Mouse (Mus musculus) right cerebral cortex, adult 2 months (tissue): Measurements from ENCODE around the gene Trmt10b.

ENCODE experiments used
- DNase-seq, 2 experiments: peaks; one replicate each; pipeline ENCODE4 v3.0.0; 2021 to 2022; ENCODE audit warnings: low spot score in 2 of 2

Trmt10b gene

DNA sequence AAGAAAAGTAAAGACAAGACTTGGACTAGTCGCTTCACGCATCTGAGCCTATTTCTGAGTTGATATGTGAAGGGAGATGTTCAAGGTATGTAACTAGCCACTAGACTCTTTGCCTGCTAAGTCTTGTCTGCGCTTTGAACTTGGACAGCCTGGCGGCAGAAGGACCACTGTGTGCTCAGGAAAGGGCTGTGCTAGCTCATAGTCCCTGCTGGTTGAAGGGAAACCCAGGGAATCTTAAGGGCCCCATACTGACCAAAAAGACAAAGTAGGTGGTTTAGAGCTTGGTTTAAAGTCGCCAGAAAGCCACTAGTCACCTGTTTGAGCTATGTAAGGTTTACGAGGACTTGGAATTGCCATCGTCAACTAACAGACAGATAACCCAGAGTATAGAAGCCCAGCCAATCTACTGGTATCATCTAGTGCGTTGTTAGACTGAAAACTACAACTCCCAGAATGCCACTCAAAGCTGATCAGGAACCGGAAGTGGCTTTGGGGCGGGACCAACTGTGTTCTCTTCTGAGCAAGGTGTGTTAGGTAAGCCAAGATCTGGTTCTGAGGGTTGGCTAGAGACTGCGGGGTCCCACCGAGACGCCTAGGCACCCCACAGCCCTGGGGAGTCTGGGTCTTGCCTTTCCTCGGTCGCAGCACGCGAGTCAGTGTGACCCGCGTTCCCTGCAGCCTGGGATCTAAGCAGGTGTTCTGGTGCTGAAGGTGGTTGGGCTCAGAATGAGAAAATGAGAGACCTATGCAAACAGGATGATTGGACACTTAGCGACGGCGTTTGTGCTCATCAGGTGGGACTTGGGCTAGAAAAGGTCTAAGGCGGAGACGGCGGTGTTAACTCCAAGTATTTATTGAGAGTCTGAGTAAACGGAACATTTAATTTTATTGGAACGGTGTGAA, at the start of gene Trmt10b:
Gene Trmt10b, plus strand, starts transcription at position 466 of the 903 bp plus-strand sequence.
- peak; percentile 72 to 80 for DNase-seq

DNA sequence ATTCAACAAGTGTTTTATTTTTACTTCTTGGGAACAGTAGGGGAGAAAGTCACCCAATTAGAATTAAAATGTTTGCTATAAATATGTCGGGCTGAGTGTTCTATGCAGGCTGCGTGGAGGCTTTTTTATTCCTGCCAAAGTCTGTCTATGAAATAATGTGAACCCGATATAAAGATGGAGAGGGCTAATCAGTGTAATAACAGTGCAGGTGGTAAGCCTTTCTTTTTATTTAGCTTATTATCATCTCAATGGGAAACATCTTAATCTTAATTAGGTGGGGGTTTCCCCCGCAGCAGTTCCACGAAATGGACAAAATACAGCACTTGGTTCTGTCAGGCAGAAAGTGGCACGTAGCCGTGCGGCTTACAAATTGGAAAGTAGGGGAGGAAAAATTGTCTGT, 45.7 kb upstream of the Trmt10b start:
- no peak for DNase-seq

DNA sequence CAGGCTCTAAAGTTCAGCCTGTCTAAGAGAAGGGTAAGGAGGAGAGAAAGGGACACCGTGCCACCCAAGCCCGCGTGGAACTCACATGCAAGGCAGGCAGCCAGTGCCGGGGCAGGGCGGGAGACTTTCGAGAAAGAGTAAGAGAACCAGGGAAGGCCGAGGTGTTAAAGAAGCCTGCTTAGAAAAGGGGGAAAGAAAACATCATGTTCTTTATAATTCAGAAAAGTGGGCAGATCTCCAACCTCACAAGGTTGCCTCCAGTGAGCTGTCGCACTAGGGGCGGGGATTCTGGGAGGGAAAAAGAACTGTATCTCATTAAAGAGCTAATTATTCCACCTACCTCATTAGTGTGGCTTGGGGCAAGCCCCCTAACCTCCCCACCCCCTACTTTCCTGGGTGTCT, 44.1 kb upstream of the Trmt10b start:
- peak in 1 of 2 experiments; percentile 19 for DNase-seq

- peak; percentile 23 to 38 for DNase-seq
These were observed 42.9 kb upstream of the Trmt10b start for GRCm38 (mm10) chr4:45253839-45254601.

- DNase-seq = no peak
These were observed 37.6 kb upstream of the Trmt10b start for GRCm38 (mm10) chr4:45259232-45259832.

- no peak for DNase-seq
These were observed 35.4 kb upstream of the Trmt10b start for GRCm38 (mm10) chr4:45261551-45261950.

DNA sequence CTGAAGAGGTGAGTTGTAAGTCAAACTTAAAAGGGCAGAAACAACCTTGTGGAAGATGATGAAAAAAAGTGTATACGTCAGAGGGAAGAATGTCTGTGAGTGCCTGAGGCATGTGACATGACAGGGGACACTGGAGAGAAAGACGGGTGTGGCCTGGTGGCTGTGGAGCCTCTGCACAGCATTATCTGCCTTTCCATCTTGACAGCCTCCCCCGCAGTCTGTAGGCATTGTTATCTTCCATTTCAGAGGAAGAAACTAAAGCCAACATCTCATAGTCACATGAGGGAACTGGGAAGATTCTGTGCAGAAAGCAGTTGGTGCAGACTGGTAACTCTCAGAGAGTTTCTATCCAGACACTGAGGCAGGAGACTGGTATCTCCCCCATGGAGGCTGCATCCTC, 29.0 kb upstream of the Trmt10b start:
- DNase-seq = no peak

GRCm38 (mm10) chr4:45271041-45271452, 25.9 kb upstream of the Trmt10b start:
- DNase-seq = no peak

DNA sequence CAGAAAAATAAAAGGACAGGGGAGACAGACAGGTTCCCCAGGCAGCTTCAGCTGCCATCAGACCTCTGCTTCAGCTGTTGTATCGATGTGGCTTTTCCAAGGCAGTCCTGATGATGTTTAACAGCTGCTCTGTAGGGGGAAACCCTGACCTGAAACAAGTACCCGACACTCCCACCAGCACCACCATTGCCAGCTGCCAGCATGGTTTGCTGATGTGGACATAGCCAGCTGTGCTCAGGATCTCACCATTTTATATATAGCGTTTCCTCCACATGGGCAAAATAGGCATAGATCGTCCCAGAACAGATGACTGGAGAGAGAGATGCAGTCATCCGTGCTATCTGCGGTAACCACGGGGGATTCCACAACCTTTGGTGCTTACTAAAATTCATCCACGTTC, 21.2 kb upstream of the Trmt10b start:
- no peak for DNase-seq

GRCm38 (mm10) chr4:45279292-45279691, 17.6 kb upstream of the Trmt10b start:
- no peak for DNase-seq

GRCm38 (mm10) chr4:45279981-45280548, 16.9 kb upstream of the Trmt10b start:
- DNase-seq = peak; percentile 53 to 69

GRCm38 (mm10) chr4:45286318-45286717, 10.6 kb upstream of the Trmt10b start:
- DNase-seq = no peak

GRCm38 (mm10) chr4:45287906-45288305, 9.0 kb upstream of the Trmt10b start:
- no peak for DNase-seq

DNA sequence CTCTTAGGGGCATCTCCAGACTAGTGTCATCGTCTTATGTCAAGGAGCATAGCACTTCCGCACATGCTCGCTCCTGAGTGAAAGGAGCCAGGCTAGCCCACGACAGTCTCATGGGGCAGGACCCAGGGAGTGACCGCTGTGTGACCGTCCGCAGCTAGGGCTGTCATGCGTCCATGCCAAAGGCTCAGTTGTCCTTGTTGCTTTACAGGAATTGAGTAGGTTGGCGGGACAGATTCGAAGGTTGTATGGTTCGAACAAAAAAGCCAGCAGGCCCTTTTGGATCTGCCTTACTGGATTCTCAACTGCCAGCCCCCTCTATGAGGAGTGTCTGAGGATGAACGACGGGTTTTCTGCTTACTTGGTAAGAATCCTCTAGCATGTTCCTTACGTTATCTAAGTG, 8.6 kb downstream of the Trmt10b start:
- DNase-seq = no peak

DNA sequence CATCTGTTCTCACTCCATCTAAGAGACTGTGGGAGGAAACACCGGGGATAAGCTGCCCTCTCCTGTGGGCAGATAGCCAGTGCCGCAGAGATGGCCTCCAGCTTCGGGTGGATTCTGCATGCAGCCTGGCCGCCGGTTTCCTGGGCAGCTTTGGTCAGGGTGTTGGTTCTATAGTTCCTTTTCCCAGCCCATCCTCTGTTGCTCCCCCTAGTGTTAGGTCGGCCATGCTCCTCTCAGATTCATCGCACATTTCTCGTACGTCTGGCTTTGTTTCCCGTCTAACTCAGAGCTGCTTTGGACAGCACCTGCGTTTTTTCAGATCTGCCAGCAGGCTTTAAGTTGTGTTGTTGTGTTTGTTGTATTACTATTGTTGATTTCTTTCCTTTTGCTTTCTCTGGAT, 11.1 kb downstream of the Trmt10b start:
- no peak for DNase-seq

DNA sequence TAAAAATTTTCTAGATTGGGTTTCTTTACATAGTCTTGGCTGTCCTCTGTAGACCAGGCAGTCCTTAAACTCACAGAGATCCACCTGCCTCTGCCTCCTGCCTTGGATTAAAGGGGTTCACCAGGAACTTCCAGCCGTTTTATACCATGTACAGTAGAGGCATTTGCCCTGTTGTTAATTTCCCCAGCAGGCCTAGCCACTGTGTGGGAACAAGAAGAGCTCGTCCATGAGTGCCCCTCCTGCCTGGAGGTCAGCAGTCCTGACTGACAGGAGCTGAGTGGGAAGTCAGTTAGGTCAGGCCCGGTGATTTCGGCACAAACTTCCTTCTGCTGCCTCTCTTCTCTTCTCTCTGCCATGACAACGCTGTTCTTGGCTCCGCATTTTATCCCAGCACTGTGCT, 11.7 kb downstream of the Trmt10b start:
- no peak for DNase-seq

DNA sequence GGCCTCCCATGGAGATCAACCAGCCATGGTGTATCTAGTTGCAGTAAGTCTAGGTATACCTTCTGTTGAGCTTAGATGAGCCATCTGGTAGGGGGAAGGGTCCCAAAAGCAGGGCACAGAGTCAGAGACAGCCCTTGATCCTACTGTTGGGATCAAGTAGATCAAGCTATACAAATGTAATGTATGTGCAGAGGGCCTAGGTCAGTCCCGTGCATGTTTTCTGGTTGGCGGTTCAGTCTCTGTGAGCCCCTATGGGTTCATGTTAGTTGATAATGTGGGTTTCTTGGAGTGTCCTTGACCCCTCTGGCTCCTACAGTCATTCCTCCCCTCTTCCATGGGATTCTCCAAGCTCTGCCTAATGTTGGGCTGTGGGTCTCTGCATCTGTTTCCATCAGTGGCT, 14.1 kb downstream of the Trmt10b start:
- DNase-seq = no peak

DNA sequence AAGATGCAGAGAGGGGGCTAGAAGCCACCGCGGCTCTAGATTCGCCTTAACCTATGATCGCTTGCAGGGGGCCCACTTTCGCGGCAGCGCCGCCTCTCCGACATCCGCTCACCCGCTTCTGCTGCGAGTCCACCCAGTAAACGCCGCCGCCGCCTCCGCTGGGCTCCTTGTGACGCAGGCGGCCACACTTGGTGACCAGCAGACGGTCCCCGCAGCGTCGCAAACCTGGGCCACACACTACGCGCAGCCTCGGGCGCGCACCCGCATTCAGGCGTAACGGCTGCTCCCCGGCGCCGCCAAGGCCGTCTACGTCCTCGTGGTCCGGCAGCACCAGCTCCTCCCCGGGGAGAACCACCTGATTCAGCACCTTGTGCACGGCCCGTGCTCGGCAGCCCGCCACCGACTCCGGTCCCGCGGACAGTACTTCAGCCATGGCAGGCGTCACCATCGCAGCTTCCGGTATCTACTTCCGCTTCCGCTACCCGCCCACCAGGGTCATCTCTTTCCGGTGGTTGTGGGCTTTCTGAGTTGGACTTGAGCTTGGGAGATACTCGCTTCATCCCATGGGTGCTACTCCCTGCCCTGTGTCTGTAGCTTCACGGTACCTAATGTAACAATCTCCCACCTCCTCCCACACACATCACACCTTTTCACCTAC, 23.4 kb downstream of the Trmt10b start:
- peak; percentile 87 to 90 for DNase-seq

- DNase-seq = no peak
These were observed 34.2 kb downstream of the Trmt10b start for GRCm38 (mm10) chr4:45331139-45331538.

GRCm38 (mm10) chr4:45332466-45332865, 35.5 kb downstream of the Trmt10b start:
- DNase-seq = no peak

DNA sequence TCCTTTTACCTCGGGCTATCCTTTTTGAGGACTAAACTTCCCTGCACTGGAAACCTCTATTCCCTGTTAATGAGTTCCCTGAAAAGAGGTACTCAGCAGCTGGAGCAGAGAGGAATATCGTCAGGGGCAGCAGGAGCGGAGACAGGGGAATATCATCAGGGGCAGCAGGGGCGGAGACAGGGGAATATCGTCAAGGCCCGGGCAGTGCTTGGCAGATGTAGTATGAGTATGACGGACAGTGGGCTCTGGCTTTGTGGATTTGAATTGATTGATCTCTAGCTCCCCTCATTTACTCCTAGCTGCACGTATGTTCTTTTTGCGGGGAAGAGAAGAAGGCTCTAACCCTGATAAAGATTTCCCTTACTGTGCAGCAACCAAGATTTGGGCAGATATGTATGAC, 44.3 kb downstream of the Trmt10b start:
- DNase-seq = peak in 1 of 2 experiments; percentile 6
